Mouse (Mus musculus): Measurements from ENCODE around the gene Fam20a.

Gene Fam20a

DNA sequence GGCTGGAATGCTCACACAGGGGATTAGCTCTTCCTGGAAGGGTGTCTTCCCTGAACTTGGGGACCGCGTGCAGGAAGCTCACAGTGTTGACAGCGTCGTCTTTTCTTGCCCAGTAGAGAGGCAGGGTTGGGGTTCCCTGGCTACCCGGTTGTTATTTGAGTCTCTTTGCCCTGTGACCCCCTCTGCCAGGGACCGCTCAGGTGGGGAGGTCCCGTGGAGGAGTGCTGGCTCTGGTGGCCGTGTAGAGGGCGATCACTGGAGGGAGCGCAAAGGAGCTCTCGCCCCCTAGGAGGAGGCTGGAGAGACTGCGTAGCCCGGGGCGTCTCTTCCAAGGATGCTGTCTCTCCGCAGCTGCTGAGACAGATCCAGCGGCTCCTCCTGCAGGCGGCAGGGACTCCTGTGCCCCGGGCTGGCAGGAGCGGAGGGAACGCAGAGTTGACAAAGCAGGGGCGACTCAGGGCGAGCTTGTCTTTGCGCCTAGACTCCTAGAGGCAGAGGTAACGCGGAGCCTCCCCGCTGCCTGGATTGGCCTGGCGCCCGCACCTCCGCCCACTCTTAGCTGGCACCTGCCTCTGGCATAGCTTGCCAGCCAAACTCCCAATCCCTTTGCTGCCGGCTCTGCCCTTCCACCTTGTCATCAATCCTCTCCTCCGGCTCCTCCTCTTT is at the start of gene Fam20a:
Fam20a (minus strand) TSS at position 499 of the 666 bp plus-strand sequence.
- DNase-seq (ENCODE audit: low spot score) = peak; percentile 2

DNA sequence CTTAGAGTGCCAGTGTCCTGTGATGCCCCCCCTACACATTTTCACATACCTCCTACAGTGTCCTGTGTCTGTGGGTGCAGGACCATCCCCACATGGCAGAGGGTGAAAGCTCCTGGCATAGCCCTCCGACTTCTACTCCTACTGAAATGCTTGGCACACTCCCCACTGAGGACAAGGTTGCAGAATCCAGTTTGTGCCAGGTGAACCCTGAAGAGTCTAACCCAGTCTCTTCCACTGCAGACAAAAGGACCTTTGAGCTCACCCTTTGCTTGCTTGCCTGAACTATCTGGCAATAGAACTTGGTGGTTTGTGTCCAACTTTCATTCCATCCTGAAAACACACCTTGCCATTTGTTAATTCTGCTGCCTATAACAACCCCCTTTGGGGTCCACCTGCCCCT is 49.3 kb upstream of the Fam20a start:
- DNase-seq (ENCODE audit: low spot score) = no peak

DNA sequence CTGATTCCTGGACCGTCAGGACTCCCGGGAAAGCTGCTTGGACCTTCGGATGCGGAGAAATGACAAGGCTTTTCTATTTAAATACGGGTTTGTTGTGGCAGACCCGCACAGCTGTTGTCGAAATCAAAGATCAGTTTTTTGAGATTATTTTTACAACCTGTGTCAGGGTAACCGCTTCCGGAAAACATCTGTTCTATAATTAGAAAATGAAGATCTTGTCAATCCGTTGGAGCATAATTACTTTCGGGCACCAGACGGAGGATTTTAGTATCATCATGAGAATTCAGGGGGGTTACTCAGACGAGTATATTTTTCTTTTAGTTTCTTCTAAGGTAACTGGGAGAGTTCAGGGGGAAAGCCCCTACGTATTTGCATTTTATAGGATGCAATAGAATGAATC is 48.1 kb upstream of the Fam20a start:
- DNase-seq (ENCODE audit: low spot score) = no peak

DNA sequence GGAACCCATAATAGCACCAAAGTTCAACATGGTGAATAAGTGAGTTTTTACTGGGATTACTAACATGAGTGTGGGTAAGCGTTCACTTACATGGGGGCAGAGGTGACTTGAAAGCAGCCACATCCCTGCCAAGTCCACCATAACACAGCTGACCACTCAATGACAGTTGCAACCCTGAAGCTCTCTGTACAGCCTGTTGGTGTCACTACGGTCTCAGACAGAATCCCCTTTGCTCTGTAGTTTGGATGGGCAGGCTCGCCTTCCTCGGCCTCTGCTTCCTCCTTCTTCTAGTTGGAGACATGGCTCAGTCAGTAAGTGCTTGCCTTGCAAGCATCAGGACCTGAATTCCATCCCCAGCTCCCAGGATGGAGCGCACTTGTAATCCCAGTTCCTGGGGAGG is 47.0 kb upstream of the Fam20a start:
- DNase-seq (ENCODE audit: low spot score) = no peak

DNA sequence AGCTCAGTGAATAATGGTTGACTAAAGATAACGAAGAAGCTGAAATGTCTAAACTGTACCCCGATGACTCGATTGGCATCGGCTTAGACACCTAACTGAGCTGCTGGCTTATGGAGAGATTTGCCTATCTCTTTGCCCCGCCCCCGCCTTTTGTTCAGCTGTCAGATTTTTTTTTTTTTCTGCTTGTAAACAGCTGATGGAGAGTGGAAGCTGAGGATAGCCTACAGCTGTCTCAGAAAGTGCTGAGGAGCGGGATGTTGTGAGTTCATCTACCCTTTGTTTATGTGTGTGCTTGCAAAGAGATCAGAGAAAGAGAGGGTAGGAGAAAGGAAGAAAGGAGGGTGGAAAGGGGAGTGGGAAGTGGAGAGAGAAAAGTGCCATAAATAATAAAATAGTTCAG is 38.0 kb upstream of the Fam20a start:
- DNase-seq (ENCODE audit: low spot score) = no peak

DNA sequence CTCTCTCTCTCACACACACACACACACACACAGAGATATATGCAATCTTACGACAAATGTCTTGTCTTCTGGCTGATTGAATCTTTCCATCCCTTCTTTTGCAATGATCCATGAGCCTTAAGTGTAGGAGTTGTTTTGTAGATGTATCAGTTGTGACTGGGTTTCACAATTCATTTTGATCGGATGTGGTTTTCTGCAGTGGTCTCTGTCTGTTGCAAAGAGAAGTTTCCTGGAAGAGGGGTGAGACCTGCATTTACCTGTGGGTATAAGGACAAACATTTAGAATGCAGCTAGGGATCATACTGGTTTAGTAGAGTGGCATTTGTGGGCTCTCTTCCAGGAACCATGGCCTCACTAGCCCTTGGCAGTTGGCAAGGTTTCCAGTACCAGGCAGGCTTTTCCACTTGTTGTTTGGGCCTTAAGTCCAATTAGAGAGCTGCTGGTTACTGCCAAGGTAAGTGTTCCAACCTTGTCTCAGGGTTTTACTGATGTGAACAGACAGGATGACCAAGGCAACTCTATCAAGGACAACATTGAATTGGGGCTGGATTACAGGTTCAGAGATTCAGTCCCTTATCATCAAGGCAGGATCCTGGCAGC is 36.6 kb upstream of the Fam20a start:
- DNase-seq (ENCODE audit: low spot score) = no peak

DNA sequence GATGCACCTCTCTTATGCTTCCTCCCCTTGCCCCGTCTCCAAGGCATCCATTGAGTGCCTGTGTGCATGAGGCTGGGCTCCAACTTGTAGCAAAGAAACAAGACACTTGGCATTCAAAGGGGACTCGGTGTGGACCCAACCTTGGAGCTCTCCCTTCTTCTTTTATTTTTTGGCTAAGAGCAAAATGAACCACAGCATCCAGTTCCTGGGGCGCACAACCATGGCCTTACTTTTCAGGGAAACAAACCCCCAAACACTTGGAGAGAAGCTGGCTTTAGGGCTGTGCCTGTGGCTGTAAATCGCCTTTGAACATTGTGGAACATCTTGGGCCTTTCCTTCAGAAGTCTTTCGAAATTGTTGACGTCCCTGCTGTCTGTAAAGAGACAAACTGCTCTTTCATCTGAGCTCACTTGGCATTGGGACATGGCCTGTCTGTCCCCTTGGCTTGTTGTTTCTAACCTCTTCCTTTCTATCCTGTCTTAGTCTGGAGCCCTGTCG is 32.1 kb upstream of the Fam20a start:
- DNase-seq (ENCODE audit: low spot score) = no peak

DNA sequence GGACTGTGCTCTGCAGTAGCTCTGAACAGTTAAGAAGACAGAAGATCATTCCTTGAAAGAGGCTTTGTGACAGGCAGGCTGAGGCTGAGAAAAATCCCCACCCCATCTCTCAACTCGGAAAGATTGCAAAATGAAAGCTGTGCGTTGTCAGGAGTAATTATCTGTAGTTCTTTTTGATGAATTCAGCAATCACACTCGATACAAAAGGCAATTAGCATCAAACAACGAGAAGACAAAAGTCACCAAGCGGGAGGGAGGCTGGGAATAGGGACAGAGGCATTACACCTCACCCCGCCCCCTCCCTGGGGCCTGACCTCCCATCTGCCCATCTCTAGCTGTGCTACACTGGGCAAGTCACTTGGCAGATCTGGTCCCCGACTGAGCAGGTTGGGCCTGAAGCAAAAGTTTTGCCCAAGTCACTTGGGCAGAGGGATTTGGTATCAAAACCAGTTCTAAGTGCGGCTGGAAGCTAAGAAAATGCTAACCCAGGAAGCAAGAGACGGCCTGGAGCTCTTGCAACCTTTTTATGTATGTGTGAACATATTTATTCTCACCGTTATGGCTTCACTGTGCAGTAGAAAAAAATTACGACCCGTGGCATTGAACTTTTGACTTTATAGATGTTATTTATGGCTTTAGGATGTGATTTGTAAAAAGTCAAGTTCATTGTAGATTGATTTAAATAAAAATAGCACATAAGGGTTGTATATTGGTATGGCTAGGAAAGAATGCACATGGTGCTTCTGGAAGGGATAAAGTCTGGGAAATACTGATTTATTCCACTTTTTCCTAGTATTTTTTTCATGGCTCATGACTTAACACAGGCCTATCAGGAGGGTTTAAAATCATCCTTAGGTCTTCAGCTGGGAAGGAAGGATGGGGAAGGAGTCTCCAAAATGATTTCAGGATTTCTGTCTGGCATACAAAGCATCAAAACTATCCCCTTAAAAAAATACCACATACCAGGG is 29.8 kb upstream of the Fam20a start:
- DNase-seq (ENCODE audit: low spot score) = no peak

DNA sequence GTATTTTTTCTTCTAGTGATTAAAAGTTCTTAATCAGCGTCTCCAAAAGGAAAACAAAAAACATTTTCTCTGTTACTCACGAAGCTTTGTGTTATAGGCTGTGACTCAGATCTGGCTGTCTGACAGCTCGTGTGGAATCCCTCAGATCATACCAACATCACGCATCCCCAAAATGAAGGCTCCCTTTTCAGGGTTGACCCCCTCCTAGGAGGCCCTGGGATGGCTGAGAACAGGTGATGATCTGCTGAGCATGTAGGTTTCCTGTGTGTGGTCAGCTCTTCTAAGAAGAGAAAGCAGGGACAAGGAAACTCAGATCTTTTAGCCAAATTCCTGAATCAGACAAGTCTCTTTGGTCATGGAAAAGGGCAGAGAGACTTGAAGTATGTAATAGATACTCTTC is 23.1 kb upstream of the Fam20a start:
- no peak for DNase-seq (ENCODE audit: low spot score)

DNA sequence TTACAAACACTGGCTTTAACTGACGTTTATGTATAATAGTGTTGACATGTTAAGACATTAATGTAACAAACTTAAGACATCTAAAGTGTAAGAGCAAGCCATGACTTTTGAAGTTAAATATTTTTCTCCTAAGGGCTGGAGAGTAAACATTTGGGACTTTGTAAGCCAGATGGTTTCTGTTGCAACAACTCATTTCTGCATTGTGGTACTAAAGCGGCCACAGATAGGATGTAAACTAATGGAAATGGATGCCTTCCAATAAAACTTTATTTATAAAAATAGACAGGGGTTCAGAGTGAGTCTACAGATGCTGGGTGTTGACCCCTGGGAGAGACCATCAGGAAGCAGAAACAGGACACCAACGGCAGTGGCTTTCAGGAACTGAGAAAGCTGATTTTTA is 15.9 kb upstream of the Fam20a start:
- DNase-seq (ENCODE audit: low spot score) = no peak

DNA sequence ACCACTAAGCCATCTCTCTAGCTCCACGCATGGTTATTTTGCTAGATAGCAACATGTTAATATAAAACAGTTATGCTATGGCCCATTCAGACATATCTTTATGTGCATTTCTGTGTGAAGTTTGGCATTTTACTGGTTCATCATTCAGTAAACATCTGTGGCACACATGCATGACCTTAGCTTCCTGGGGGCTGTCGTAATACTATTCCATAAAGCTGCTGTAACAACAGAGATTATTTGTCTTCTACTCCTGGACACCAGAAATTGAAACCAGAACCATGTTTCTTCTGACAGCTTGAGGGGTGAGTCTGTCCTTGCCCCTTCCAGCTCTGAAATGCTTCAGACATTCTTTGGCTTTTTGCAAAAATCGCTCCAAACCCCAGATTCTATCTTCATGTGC is 14.3 kb upstream of the Fam20a start:
- no peak for DNase-seq (ENCODE audit: low spot score)

DNA sequence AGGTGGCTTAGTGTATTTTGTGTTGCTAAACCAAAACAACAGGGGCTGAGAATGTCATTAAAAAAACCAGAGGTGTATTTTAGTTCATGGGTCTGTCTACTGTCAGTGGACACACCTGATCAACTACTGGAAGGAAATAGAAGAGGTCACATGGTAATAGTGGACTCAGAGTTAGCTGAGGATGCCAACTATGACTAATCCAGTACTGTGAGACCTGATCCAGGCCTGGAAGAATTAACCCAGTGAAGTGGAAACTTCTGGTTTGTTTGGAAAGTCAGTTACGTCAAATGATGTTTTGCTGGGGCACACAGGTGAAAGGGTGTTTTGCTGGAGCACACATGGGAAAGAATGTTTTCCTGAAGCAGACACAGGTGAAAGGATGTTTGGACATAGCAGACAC is 12.3 kb upstream of the Fam20a start:
- no peak for DNase-seq (ENCODE audit: low spot score)

DNA sequence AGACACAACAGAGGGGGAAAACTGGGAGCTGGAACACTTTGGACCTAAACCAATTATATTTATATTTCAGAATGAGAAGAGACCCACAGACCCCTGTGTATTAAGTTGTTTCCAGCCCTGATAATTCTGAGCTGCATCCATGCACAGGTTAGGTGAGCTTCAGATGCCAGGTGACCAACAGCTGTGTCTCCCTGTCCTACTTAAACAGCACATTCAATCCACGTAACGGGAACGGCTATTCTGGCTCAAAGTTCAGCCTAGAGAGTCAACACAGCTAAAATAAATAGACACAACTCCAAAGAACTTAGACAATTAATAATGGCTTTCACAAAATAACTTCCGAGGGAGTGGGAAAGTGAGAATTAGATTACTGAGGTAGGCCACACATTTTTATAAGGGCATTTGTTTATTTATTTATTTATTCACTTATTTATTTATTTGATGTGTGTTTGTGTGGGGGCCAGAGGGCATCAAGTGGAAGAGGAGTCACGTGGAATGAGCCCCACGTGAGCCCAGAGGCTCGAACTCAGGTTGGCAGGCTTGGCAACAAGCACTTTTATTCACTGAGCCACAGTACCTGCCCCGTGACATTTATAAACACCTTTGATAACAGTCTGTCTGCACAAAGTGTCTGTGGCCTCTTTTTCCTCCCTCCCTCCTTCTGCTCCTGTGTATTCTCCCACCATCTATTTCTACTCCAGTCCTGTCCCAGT is 10.8 kb upstream of the Fam20a start:
- DNase-seq (ENCODE audit: low spot score) = no peak

DNA sequence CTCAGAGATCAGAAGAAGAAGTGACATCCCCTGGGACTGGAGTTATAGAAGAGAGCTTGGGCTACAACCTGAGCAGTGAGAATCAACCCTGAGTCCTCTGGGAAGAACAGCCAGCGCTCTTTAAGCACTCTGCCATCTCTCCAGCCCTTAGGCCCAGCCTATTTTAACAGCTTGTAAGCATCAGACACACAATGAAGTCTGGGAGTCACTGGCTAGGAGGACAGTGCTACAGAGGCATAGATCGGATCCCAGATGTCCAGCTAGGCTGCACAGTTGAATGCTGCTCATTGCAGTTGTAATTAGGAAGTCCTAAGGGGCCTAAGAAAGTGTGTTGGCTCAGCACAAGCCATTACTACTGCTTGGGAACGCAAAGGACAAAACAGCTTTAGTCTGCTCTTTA is 6.3 kb upstream of the Fam20a start:
- no peak for DNase-seq (ENCODE audit: low spot score)

DNA sequence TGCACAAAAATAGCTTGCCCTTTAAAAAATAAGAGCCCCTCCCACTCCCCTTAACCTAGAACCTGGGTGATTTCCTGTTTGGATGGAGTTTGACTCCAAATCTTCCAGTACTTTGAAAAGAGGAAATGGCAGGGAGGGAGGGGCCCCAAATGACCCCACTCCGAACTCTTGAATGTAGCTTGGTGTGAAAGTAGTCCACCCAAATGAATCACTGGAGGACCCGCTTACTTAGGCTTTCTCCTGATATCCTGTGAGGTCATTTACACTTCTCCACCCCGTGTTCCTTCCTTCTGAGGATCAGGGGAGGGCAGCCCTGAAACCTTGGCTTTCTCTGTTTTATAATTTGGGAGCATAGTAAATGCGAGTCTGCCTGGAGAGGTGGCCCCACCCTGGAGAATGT is 632 bp upstream of the Fam20a start:
- no peak for DNase-seq (ENCODE audit: low spot score)

DNA sequence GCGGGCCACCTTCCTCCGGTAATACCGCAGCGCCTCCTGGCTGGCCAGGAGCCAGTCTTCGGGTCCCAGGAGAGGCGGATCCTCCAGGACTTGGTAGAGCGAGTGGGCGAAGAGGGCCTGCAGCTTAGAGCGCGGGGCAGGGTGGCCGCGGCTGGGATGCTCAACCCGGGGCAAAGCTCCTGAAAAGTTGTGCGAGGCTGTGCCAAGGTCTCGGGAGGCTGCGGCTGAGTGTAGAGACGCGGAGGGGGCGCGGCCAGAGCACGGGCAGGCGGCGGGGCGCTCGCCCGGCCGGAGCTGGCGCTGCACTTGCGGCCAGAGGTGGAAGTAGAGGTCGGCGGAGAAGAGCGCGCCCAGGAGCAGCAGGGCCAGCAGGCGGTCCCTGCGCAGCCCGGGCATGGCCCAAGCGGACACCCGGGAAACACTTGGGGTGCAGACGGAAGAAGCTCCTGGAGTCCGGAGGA is 729 bp downstream of the Fam20a start:
- DNase-seq (ENCODE audit: low spot score) = no peak

DNA sequence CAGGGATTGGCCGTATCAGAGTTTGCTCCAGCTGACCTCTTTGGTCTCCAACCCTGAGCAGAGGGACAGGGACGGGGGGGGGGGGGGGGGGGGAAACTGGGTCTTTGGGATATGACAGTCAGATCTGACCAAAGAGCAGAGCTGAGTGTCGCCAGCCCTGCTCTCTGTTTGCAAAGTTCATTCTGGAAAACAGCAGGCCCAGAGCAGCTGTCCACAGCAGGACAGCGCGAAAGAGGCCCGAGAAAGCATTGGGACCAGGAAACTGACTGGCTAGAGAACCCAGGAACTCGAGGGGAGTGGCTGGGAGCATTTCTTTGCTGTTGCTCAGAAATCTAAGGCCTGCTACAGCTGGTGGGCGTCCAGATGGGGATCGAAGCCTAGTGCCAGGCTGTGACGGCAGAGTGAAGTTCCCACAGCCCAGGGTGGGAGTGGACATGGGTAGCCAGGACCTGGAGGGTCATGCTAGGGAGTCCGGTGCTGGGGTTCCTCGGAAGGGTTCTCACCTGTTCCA is 1.2 kb downstream of the Fam20a start:
- DNase-seq (ENCODE audit: low spot score) = no peak

DNA sequence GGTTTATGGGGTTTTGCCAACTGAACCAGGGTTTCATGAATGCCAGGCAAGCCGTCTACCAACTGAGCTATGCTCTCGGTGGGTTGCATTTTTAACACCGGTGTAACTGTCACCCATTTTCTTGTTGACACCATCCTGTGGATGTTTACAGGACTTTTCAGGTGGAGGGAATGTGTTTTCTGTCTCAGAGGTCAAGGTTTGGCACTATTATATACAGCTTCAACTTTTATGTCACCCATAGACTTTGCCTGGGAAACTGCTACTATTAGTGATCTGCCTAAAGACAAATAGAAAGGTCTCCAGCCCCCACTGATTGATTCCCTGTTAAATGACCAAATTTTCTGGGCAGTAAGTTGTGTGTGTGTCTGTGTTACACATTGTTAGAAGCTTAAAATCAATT is 2.7 kb downstream of the Fam20a start:
- no peak for DNase-seq (ENCODE audit: low spot score)

DNA sequence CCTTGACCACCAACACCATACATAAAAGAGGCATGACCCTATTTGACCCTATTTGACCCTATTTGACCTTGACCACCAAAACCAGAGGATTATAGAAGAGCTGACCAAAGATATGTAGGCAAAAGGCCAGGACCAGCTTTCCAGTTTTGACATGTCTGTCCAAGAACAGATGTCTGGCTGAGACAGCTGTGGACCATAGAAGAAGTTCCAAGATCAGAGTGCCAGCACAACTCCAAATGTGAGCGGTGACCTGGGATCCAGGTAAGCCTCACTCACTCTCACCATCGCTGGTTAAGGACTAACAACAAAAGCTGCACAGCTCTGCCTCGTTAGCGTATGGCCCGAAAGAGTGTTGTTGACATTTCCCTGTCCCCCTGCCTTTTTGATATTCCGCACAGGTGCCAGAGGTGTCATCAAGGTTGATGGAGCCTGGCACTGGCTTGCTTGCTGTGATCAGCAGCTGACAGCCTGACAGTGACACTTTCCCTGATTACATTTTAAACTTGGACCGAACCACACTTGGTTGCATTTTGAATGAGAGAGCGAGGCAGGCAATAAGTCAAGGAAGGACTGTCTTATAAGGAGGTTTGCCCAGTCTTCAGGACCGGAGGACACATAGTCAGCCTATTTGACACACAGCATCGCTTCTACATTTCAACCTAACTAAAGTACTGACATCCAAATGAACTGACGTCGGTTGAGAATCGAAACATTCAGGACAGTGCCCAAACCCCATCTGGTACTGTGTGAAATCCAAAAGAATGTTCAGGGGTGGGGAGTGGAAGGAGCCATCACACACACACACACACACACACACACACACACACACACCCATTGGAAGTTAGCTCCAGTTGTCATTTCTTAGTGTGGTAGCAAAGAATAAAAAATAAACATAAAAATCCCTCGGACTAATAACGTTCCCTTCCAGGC is 3.8 kb downstream of the Fam20a start:
- no peak for DNase-seq (ENCODE audit: low spot score)

DNA sequence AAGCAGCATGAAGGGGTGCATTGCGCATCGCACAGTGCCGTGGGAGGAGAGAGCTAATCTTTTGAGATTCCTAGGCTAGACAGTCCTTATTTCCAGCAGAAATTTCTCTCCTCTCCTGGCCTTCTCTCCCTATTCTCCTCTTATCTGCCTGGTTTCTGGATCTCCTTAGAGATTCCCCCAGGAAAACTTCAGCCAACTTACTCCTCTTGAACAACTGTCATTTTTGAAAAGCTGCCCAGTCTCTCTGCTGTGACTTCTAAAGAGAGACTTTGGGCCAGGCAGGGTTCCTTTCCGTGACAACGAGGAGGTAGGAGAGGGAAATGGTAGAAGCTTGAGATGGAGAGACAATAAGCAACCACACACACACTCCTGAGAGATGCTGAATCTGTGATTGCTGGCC is 4.6 kb downstream of the Fam20a start:
- no peak for DNase-seq (ENCODE audit: low spot score)

DNA sequence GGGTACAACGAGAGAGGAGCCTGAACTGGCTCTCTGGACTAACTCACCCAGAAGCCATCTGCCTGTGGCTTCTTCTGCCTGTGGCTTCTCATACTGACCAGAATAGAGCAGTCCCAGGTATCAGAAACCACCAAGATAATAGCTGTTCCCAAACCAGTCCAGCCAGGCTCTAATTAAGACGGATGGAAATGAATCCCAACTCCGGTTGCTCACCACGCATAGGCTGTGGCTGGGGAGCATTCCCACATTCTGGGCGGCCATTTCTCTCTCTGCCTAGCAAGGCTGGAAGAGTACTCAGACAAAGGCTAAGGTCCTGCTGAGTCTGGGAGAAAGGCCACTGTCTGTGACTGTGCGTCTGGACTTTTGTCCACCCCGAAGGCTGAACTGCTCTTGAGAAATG is 5.1 kb downstream of the Fam20a start:
- no peak for DNase-seq (ENCODE audit: low spot score)

Measured in T-cell, adult 2 months (primary cell).